Mouse (Mus musculus) cerebellum, postnatal 25 days (tissue): ENCODE data around the gene Thrsp.
"Not testable (repeated sequence)": the region's sequence is repeated elsewhere in the genome, so short reads cannot be mapped to it uniquely, and the experiment has no call there.

Source experiments
- DNase-seq, 2 experiments: peaks; one replicate each; pipeline ENCODE4 v3.0.0; 2021; ENCODE audit warnings: mixed read lengths in 2 of 2

Gene Thrsp

DNA sequence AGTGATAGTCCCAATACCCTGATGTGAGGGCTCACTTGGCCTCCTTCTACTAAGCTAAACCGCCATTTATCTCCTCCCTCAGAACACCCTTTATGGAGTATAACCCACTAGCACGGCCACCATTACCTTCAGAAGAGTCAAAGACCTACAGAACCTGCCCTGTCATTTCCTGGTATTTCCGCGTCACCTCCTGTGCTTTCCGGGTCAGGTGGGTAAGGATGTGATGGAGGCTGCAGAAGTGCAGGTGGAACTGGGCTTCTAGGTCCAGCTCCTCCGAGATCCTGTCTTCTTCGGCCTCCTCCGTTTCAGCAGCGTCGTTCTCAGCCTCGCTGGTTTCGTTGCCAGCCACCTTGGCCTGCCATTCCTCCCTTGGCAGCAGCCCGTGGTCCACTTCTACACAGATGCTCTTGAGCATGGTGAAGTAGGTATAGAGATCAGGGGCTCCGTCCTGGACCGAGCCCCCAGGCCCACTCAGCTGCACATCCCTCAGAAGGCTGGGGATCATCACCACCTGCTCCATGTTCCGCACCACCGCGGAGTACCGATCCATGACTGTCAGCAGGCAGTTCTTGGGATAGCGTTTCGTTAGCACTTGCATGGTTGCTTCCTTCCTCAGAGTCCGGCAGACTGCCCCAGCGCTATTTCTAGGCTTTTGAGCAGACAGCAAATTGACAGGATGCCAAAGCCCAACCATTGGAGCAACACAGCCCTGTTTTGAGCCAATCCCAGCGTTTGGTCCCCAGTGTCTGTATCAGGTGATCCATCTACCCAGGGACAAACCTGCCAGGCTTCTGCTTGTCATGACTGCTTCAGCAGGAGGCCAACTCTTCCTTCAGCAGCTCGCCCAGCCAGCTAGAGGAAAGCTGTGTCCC, at the start of gene Thrsp:
Gene Thrsp (minus strand): TSS at position 825 of the 872 bp plus-strand sequence.
- peak; percentile 94 to 95 for DNase-seq

DNA sequence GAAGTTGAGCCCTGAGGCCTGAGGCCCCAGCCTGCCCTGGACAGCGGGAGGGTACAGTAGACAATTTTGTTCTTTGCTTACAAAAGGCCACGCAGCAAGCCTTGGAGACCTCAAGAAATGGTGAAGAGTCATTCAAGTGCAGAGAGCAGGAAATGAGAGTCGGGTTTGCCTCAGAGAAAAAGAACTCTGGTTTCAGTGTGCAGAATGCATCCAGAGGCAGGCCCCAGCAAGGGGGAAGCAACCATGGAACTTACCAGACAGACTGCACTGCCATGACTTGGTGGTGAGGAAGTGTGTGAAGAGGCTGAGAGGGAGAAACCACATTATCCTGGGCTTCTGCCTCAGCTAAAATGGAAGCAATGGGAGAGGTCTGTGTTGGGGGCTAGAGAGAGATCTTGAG, 38.0 kb upstream of the Thrsp start:
- DNase-seq = no peak

DNA sequence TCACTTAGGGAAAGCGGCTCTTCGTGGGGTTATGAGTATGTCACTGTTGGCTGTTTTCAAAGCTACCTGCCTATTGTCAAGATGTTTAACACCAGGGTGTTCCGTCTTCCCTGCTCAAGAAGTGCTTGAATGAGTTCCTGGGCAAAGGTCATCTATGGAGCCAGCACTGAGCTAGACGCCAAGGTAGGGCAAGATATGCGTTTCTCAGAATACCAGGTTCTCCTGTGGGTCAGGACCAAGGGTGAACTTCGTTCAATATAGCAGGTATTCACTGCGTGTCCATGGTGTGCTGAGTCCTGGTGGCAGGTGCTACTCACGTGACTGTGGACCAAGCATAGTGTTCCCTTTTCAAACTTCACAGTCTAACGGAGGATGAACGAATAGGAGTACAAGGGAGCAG, 37.3 kb upstream of the Thrsp start:
- DNase-seq = no peak

DNA sequence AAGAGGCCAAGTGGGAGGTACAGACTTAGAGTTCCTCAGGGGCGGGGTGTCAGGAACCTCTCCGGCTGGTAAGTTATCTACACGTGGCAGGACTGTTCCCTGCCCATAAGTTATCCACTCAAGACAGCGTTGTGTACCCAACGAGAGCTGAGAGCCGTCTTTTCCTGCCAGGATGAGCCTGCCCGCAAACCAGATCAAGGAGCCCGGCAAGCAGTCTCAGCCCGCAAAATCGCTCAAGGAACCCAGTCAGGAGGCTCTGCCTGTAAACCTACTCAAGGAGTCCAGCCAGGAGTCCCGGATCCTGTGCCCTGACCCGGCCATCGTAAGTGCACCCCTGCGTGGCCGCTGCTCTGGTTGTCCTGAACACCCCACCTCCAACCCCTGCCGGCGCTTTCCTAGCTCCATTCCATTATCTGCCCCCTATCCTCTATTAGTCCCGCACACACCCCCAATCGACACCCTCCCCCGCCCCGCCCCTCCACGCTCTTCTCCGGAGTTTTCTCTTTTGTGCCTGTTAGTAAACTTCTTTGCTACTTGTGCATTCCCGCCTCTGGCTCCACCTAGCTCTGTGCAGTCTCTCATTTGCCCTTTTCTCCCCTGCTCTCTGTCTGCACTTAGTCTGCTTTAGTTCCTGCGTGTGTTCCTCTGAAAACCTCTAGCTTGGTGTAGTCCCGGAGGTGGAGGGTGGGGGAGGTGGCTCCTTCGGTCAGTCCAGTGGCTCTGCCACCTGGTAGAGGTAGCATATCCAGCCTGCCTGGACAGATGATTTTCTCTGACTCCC, 35.8 kb upstream of the Thrsp start:
- DNase-seq = no peak

GRCm38 (mm10) chr7:97452196-97452595, 34.7 kb upstream of the Thrsp start:
- no peak for DNase-seq

- DNase-seq = not testable (repeated sequence)
Measured at GRCm38 (mm10) chr7:97451023-97451422, 33.5 kb upstream of the Thrsp start, which contains the start of gene Kctd14. Gene Kctd14 (plus strand): TSS chr7:97451323.

- DNase-seq = no peak
Measured at GRCm38 (mm10) chr7:97447050-97447531, 29.6 kb upstream of the Thrsp start.

GRCm38 (mm10) chr7:97446171-97446925, 28.8 kb upstream of the Thrsp start:
- DNase-seq = peak; percentile 78 to 88

DNA sequence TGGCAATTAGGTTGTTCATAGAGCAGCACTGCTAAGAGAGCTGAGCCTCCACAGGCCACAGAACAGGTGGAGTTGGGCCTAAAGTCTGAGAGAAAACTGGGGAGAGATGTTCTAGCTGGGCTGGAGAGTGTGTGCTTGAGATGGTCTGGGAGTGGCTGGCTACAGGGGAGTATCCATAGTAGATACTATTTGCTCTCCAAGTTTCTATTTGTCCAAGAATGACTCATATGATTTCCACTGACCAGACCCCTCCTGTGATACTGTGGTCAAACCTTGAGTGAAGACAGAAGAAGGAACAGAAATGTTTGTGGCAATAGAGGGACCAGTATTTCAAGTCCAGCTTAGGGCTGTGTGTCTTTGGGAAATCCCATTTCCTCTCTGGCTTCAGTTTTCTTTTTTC, 21.5 kb upstream of the Thrsp start:
- DNase-seq = no peak

GRCm38 (mm10) chr7:97434517-97434916, 17.0 kb upstream of the Thrsp start:
- no peak for DNase-seq

GRCm38 (mm10) chr7:97433517-97433916, 16.0 kb upstream of the Thrsp start:
- DNase-seq = not testable (repeated sequence)

DNA sequence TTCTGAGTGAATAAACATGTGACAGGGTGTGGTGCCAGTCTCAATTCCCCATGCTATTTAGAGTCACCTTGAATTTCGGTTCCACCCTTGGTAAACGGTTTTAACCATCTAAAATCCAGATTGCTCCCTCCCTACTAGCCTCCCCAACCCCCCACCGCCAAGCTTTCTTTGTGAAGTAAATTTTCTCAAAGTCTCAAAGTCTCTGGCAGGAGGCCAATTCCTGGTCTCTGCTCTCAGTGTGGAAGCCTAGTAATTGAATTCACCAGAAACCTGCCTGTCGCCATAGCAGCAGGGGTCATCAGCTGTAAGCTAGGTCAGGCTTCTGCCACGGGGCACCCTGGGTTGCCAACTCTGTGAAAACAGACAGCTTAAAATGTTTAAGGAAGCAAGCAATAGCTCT, 12.2 kb upstream of the Thrsp start:
- peak in 1 of 2 experiments; percentile 54 for DNase-seq

- DNase-seq = peak; percentile 73 to 82
Measured at GRCm38 (mm10) chr7:97427778-97428420, 10.4 kb upstream of the Thrsp start.

DNA sequence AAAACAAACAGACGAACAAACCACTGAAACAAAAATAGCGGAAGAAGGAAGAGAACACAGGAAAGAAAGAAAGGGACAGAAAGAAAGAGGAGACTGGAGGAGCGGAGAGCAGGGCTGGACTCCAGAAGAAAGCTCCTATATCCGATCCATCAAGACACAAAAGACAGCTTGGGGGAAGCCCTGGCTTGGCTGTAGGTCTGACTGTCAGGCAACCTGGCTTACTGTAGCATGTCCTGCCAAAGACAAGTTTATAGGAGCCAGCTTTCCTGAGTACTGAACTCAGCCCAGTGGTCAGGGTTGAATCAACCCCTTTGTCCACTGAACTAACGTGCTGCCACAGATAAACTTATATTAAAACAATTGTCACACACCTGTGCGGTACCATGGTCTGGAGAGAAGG, 9.8 kb upstream of the Thrsp start:
- no peak for DNase-seq

DNA sequence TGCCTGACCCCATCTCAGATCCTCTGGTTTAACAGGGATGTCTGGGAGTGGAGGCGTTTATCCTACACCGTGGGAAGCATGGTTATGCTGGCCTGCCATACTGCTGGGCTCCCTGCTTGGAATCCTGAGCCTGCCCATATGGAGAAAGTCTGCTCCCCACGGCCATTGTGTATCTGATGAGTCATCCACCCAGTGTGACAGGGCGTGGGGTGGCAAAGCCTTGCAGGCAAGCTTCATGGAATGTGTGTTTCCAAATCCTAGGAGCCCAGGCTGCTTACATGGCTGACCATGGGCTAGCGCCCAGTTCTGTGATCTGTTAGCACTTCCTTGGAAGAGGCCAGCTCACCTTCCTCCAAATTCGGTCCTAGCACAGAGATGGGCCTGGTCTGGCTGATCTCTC, 9.0 kb upstream of the Thrsp start:
- peak; percentile 72 to 76 for DNase-seq

- peak; percentile 98 to 99 for DNase-seq
Measured at GRCm38 (mm10) chr7:97424621-97425245, 7.2 kb upstream of the Thrsp start.

DNA sequence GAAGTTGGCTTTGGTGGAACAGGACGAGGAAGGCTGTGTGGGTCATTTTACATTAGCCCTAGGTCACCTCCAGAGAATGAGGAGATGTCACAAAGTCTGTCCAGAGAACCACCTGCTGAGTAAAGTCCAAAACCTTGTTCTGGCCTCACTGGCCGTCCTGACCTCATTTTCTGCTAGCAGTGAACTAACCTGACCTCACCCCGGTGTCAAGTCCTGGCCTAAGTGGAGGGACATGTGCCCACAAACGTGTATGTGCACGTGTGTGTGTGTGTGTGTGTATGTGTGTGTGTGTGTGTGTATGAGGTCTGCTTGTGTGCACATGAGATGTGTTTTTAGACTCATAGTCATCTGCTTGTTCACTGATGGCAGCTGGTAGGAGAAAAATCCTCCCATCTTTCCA, 6.2 kb upstream of the Thrsp start:
- DNase-seq = no peak

GRCm38 (mm10) chr7:97420958-97421651, 3.6 kb upstream of the Thrsp start:
- DNase-seq = peak; percentile 79 to 83

GRCm38 (mm10) chr7:97420406-97420805, 2.9 kb upstream of the Thrsp start:
- DNase-seq = peak in 1 of 2 experiments; percentile 41

DNA sequence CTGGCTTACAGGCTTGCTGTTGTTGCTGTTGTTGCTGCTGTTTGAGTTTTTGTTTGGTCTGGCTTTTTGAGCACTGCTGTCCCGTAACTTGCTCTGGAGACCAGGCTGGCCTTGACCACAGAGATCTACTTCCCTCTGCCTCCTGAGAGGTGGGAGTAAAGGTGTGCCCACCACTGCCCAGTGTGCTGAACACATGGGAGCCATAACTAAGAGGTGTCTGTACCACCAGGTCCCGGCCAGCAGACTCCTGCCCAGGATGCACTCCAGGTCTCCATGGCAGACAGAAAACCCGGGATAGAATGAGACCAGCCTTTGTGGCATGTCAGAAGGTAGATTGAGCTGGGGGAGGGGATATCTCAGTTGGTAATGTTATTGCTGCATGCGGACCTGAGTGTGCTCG, 1.6 kb upstream of the Thrsp start:
- DNase-seq = no peak

- peak in 1 of 2 experiments; percentile 48 for DNase-seq
Measured at GRCm38 (mm10) chr7:97418717-97419116, 1.2 kb upstream of the Thrsp start.
